Mouse (Mus musculus): ENCODE results near the gene Hist1h3c. TPM values are rescaled to one million over a fixed set of nuclear protein-coding genes. Genes with fewer than 3 reads are reported as not detected.

Hist1h3c gene
- polyA plus RNA-seq, 1 experiment from 2014 or later: 1.5 TPM

DNA sequence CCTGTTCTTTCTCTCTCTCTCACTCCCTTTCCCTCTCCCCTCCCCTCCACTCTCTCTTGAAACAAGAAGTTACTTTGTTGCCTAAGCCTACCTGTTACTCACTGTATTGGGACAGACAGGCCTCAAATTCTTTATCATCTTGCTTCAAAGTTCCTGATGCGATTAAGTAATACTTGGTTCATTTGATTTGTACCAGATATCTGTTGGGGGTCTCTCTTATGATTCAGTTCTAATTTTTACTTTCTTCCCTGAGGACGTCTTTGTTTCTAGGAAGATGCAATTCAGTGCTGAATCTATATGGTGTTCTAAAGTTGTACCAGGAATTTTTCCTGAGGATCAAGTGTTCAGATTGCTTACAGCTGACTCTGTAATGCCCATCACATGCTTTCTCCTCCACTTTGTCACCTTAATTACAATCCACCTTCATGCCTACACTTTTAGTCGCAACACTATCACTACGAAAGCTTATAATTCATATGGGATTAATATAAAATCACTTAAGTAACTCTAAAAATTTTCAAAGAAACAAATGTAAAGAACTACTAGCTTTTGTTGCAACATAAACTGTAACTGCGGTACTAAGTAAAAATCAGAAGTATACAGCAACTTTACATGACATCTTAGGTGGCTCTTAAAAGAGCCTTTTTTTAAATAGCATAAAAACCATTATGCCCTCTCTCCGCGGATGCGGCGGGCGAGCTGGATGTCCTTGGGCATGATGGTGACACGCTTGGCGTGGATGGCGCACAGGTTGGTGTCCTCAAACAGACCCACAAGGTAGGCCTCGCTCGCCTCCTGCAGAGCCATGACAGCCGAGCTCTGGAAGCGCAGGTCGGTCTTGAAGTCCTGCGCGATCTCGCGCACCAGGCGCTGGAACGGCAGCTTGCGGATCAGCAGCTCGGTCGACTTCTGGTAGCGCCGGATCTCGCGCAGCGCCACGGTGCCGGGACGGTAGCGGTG lies 701 bp downstream of the Hist1h3c start:
- H3K27ac ChIP-seq (replicated peaks): 0 out of 2 replicates have a peak overlapping the region, but pooled peaks have one; percentile 9
- H3K4me3 ChIP-seq: peak overlapping the region; percentile 41
- no peak for ATAC-seq (ENCODE audit: low read depth)
- no peaks in the 10 kb centered on the region for H3K27me3 ChIP-seq
- peaks cover 33% of the 10 kb centered on the region for H3K4me1 ChIP-seq (replicated peaks)
- no peaks in the 10 kb centered on the region for H3K9me3 ChIP-seq
- H3K9ac ChIP-seq: peak overlapping the region; percentile 52; the same call in 1 of the 2 replicates
- peak overlapping the region; percentile 71 for H3K4me2 ChIP-seq
- WGBS: 1% methylated on average over 16 of the region's 36 CpGs
- H3K36me3 ChIP-seq: no peaks in the 10 kb centered on the region

DNA sequence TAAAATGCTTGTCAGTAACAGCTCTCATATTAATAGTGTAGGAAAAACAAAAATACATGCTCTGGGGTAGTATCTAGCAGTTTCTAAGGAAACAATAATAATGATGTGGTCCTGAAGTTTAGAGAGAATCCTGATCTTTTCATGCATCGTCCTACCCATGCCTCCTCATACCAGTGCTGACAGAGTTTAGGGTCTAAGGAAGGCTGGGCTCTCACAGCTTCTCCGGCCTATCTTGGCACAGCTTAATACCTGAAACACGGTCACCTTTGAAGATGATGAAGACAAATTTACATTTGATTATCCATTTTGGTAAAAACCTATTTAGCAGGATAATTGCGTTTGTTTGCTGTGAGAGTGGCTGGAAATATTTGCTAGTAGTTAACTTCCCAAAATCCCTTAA lies 1.4 kb downstream of the Hist1h3c start:
- 51% methylated on average over 4 of the region's 4 CpGs for WGBS
- 0 out of 2 replicates have a peak overlapping the region, but pooled peaks have one; percentile 9 for H3K27ac ChIP-seq (replicated peaks)
- no peak overlapping the region for H3K4me3 ChIP-seq
- H3K9me3 ChIP-seq: no peaks in the 10 kb centered on the region
- H3K9ac ChIP-seq: 0 out of 2 replicates have a peak overlapping the region, but pooled peaks have one; percentile 31
- ATAC-seq (ENCODE audit: low read depth): no peak
- H3K4me2 ChIP-seq: peak overlapping the region; percentile 71
- H3K36me3 ChIP-seq: no peaks in the 10 kb centered on the region
- no peaks in the 10 kb centered on the region for H3K27me3 ChIP-seq
- H3K4me1 ChIP-seq (replicated peaks): peaks cover 39% of the 10 kb centered on the region

GRCm38 (mm10) chr13:23743215-23743614 lies 2.2 kb downstream of the Hist1h3c start:
- Histone ChIP-seq H3K4me3 (no peak overlapping the region), H3K27ac (replicated peaks) (no peak overlapping the region), H3K27me3 (no peaks in the 10 kb centered on the region), H3K4me1 (replicated peaks) (peaks cover 39% of the 10 kb centered on the region), H3K36me3 (no peaks in the 10 kb centered on the region), H3K9ac (no peak overlapping the region), H3K9me3 (no peaks in the 10 kb centered on the region), H3K4me2 (no peak overlapping the region)
- no peak for ATAC-seq (ENCODE audit: low read depth)
- WGBS: 86% methylated on average over 5 of the region's 5 CpGs

DNA sequence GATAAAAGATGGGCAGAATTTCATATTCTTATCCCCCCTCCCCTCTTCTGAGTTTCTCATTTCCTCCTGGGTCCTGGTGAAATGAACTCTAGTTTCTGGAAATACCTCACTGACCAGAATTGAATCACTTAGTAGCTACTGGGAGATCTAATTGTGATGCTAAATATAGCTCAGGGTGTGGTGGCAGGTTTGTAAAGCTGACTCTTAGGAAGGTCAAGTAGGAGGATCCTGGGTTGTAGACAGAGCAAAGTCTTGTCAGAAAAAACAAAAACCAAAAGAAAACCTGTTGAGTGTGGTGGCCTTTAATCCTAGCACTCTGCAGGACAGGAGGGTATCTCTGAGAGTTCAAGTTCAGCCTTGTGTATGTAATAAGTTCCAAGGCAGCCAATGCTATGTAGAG lies 3.4 kb downstream of the Hist1h3c start:
- peaks cover 33% of the 10 kb centered on the region for H3K4me1 ChIP-seq (replicated peaks)
- no peak overlapping the region for H3K4me2 ChIP-seq
- no peaks in the 10 kb centered on the region for H3K9me3 ChIP-seq
- no peak overlapping the region for H3K4me3 ChIP-seq
- H3K27me3 ChIP-seq: no peaks in the 10 kb centered on the region
- no peak overlapping the region for H3K27ac ChIP-seq (replicated peaks)
- no peak for ATAC-seq (ENCODE audit: low read depth)
- no peak overlapping the region for H3K9ac ChIP-seq
- H3K36me3 ChIP-seq: no peaks in the 10 kb centered on the region

DNA sequence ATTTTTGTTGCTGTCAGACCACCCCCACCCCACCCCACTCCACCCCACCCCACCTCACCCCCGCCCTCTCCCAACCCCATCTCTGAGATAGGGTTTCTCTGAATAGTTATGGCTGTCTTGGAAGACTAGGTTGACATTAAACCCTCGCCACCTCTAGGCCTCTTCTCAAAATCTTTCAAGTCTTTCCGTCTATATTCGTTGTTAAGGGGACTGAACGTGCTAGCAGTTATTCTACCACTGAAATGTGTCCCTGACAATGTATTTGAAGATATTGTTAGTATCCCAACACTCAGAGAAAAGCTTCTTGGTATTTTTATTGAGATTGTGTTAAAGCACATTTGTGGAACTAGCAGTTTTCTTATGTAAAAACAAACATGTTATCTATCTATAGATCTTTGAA lies 4.5 kb downstream of the Hist1h3c start:
- no peak overlapping the region for H3K27ac ChIP-seq (replicated peaks)
- H3K4me2 ChIP-seq: peak overlapping the region; percentile 98
- WGBS: 69% methylated on average over 5 of the region's 5 CpGs
- no peak overlapping the region for H3K9ac ChIP-seq
- no peaks in the 10 kb centered on the region for H3K9me3 ChIP-seq
- peaks cover 32% of the 10 kb centered on the region for H3K4me1 ChIP-seq (replicated peaks)
- ATAC-seq (ENCODE audit: low read depth): no peak
- no peaks in the 10 kb centered on the region for H3K36me3 ChIP-seq
- H3K27me3 ChIP-seq: no peaks in the 10 kb centered on the region
- no peak overlapping the region for H3K4me3 ChIP-seq

DNA sequence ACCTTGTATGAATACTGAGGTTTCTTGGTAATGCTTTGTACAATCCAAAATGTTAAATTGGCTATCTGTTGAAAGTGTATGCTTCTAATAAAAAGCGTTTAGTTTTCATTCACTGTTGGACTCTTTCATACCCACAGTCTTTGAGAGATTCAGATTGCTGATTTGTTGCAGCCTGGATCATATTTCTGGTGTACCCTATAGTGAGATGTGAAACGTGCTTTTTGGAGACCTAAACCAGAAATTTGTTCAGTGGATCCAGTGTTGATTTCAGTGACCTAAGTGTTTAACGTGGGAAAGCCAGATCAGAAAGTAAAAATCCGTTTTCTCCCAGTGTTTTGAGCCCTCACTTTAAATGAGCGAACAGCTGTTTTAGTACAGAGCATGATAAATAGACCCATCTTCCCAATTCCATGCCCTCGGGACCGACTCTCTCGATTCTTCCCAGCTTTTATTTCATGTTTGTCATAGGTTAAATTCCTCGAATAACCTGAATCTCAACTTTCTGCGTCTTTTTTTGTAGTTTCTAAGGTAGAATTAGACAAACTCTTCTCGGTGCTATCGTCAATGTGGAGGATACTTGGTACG lies 5.1 kb downstream of the Hist1h3c start:
- ATAC-seq (ENCODE audit: low read depth): no peak

GRCm38 (mm10) chr13:23739922-23740252 lies 5.5 kb downstream of the Hist1h3c start:
- Histone ChIP-seq H3K27me3 (no peaks in the 10 kb centered on the region), H3K9me3 (no peaks in the 10 kb centered on the region), H3K4me3 (peak overlapping the region; percentile 48), H3K36me3 (no peaks in the 10 kb centered on the region), H3K4me2 (peak overlapping the region; percentile 98), H3K27ac (replicated peaks) (peak overlapping the region; percentile 90), H3K4me1 (replicated peaks) (peaks cover 32% of the 10 kb centered on the region), H3K9ac (peak overlapping the region; percentile 78)
- no peak for ATAC-seq (ENCODE audit: low read depth)
- WGBS: 1% methylated on average over 14 of the region's 14 CpGs

More for the DNA sequence above, 5.1 kb downstream of the Hist1h3c start:
- 33% methylated on average over 13 of the region's 13 CpGs for WGBS
- Histone ChIP-seq H3K9ac (peak overlapping the region; percentile 78), H3K4me2 (peak overlapping the region; percentile 98), H3K27ac (replicated peaks) (peak overlapping the region; percentile 90), H3K4me1 (replicated peaks) (peaks cover 32% of the 10 kb centered on the region), H3K4me3 (peak overlapping the region; percentile 48), H3K9me3 (no peaks in the 10 kb centered on the region), H3K36me3 (no peaks in the 10 kb centered on the region), H3K27me3 (no peaks in the 10 kb centered on the region)

DNA sequence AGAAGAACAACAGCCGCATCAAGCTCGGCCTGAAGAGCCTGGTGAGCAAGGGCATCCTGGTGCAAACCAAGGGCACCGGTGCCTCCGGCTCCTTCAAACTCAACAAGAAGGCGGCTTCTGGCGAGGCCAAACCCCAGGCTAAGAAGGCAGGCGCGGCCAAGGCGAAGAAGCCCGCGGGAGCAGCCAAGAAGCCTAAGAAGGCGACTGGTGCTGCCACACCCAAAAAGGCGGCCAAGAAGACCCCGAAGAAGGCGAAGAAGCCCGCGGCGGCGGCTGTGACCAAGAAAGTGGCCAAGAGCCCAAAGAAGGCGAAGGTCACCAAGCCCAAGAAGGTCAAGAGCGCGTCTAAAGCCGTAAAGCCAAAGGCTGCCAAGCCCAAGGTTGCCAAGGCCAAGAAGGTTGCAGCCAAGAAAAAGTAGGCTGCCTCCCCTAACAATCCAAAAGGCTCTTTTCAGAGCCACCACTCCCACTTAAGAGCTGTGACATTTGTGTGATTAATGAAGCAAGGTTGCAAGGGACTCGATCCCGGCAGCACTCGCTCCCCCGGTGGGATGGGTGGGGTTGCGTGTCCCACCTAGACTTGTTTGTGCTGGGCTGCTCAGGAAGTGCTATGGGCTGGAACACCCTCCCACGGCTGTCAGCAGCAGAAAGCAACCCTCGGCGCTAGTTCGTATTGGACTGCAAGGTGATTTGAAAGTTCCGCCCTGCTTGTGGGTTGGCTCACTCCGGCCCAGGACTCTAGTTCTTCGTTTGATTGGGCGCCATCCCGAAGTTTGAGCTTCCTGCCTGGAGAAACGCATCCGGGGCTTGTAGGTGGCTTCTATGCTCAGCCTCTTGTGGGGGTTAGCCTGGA lies 6.1 kb downstream of the Hist1h3c start:
- no peaks in the 10 kb centered on the region for H3K36me3 ChIP-seq
- under 1% methylated on average over 39 of the region's 39 CpGs for WGBS

DNA sequence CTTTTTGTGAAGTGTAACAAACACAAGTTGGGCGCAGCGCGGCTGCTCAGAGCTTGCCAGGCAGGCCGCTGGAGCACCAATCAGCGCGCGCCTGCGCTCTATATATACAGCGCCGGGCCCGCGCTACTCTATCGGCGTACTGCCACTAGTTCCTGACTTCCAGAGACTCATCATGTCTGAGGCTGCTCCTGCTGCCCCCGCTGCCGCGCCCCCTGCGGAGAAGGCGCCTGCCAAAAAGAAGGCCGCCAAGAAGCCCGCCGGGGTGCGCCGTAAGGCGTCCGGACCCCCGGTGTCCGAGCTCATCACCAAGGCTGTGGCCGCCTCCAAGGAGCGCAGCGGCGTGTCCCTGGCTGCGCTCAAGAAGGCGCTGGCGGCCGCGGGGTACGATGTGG lies 6.7 kb downstream of the Hist1h3c start, which contains the start of gene Hist1h1c:
Gene Hist1h1c (plus strand): TSS at position 132 of the 392 bp plus-strand sequence.
- H3K9me3 ChIP-seq: no peaks in the 10 kb centered on the region
- peak within 1 kb of the TSS; percentile 90 for H3K27ac ChIP-seq (replicated peaks)
- no peaks in the 10 kb centered on the region for H3K36me3 ChIP-seq
- peak within 1 kb of the TSS; percentile 78 for H3K9ac ChIP-seq
- no peaks in the 10 kb centered on the region for H3K27me3 ChIP-seq
- H3K4me1 ChIP-seq (replicated peaks): peaks cover 28% of the 10 kb centered on the region
- H3K4me2 ChIP-seq: peak within 1 kb of the TSS; percentile 98
- ATAC-seq (ENCODE audit: low read depth): peak; percentile 95
- WGBS: under 1% methylated on average over 38 of the region's 38 CpGs
- H3K4me3 ChIP-seq: peak within 1 kb of the TSS; percentile 48

More for the DNA sequence above, 6.1 kb downstream of the Hist1h3c start:
- peak overlapping the region; percentile 98 for H3K4me2 ChIP-seq
- peak overlapping the region; percentile 78 for H3K9ac ChIP-seq
- peak overlapping the region; percentile 48 for H3K4me3 ChIP-seq
- peaks cover 28% of the 10 kb centered on the region for H3K4me1 ChIP-seq (replicated peaks)
- peak overlapping the region; percentile 90 for H3K27ac ChIP-seq (replicated peaks)
- peak; percentile 93 for ATAC-seq (ENCODE audit: low read depth)
- H3K9me3 ChIP-seq: no peaks in the 10 kb centered on the region
- no peaks in the 10 kb centered on the region for H3K27me3 ChIP-seq

DNA sequence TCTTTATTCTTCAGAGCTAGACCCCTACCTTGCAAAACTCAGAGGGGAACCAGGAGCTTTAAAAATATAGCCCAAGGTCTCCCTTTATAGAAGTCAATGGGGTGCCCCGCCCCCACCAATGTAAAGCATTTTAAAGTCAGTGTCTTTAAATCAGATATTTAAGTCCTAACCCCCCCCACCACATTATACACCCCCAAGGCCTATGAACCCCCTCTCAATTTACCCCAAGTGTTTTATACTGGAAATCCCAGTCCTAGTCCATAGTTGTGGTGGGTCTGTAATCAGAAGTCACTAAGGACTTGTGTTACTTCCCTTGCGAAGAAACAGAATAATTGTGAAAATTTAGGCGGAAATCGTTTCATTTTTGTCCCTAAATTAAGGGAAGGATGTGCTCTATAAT lies 7.4 kb downstream of the Hist1h3c start:
- Histone ChIP-seq H3K9me3 (no peaks in the 10 kb centered on the region), H3K4me3 (peak overlapping the region; percentile 48), H3K9ac (peak overlapping the region; percentile 78), H3K4me2 (peak overlapping the region; percentile 98), H3K36me3 (no peaks in the 10 kb centered on the region), H3K4me1 (replicated peaks) (peaks cover 28% of the 10 kb centered on the region), H3K27ac (replicated peaks) (peak overlapping the region; percentile 90), H3K27me3 (no peaks in the 10 kb centered on the region)
- WGBS: 22% methylated on average over 4 of the region's 4 CpGs
- ATAC-seq (ENCODE audit: low read depth): no peak

DNA sequence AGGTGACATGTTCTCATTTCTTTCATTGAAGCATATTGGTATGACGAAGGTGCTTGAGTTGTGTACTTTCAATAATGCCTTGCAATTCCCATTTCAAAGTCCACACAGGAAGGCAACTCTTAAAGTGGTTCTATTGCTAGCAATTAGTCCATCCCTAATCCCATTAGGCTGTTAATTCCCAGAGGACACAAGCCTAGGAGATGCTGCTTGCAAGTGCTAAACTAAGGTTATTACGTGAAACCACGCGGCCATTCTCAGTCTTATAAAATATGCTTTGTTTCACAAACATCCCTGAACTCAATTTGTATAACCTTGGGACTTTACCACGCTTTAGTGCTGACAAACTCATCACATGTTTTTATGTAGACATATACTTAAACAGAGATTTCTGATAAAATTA lies 8.3 kb downstream of the Hist1h3c start:
- no peak for ATAC-seq (ENCODE audit: low read depth)
- peaks cover 28% of the 10 kb centered on the region for H3K4me1 ChIP-seq (replicated peaks)
- H3K4me2 ChIP-seq: no peak overlapping the region
- no peak overlapping the region for H3K27ac ChIP-seq (replicated peaks)
- no peak overlapping the region for H3K9ac ChIP-seq
- no peaks in the 10 kb centered on the region for H3K36me3 ChIP-seq
- WGBS: 75% methylated on average over 5 of the region's 5 CpGs
- no peaks in the 10 kb centered on the region for H3K27me3 ChIP-seq
- no peak overlapping the region for H3K4me3 ChIP-seq
- H3K9me3 ChIP-seq: no peaks in the 10 kb centered on the region
